Mouse (Mus musculus) liver, postnatal 0 days (tissue): ENCODE results near the gene Mast3. TPM values are rescaled to one million over a fixed set of nuclear protein-coding genes. Genes with fewer than 3 reads are reported as not detected.

ENCODE experiments used
- ATAC-seq: fragments of 200-750 bp; cut with Nextera tagmentation; 2 replicates; pipeline ENCODE4 v1.8.0; 2017; ENCODE audit warnings: mild to moderate bottlenecking, moderate library complexity
- DNase-seq: peaks from one replicate; pipeline ENCODE4 v3.0.0-alpha.2; 2016
- H3K27ac ChIP-seq: fragments of 300-500 bp; sonication (generic); 2 replicates; pipeline ENCODE4 v1.5.1; 2014; ENCODE audit warnings: antibody characterized with exemption, moderate library complexity, mild to moderate bottlenecking, low read depth
- H3K27me3 ChIP-seq: fragments of 300-500 bp; sonication (generic); 2 replicates; pipeline ENCODE4 v1.6.1; 2014; ENCODE audit warnings: low read length, control low read depth, mixed read lengths; ENCODE audit not compliant: insufficient read depth
- H3K36me3 ChIP-seq: fragments of 300-500 bp; sonication (generic); replicated peaks from 2 replicates; pipeline ENCODE4 v1.6.1; 2014; ENCODE audit warnings: mild to moderate bottlenecking, control low read depth, low read length, moderate library complexity, mixed read lengths; ENCODE audit not compliant: insufficient read depth
- H3K4me1 ChIP-seq: fragments of 300-500 bp; sonication (generic); 2 replicates; pipeline ENCODE4 v1.6.1; 2014; ENCODE audit warnings: antibody characterized with exemption, mild to moderate bottlenecking, control low read depth; ENCODE audit not compliant: insufficient read depth
- H3K4me2 ChIP-seq: fragments of 300-500 bp; sonication (generic); 2 replicates; pipeline ENCODE4 v1.6.1; 2014; ENCODE audit warnings: low read depth, mild to moderate bottlenecking, low read length, moderate library complexity, mixed read lengths
- H3K4me3 ChIP-seq: fragments of 300-500 bp; sonication (generic); 2 replicates; pipeline ENCODE4 v1.5.1; 2014; ENCODE audit warnings: low read depth, low read length
- H3K9ac ChIP-seq: fragments of 300-500 bp; sonication (generic); replicated peaks from 2 replicates; pipeline ENCODE4 v1.6.1; 2014; ENCODE audit warnings: mild to moderate bottlenecking, moderate library complexity
- H3K9me3 ChIP-seq: fragments of 300-500 bp; sonication (generic); 2 replicates; pipeline ENCODE4 v1.6.1; 2016; ENCODE audit warnings: mild to moderate bottlenecking, control low read depth, low read length, mixed read lengths
- CTCF ChIP-seq: sonication (generic); IDR thresholded peaks from 2 replicates; pipeline ENCODE4 v1.5.1; 2016; ENCODE audit warnings: antibody characterized with exemption, low read depth
- EP300 ChIP-seq: IDR thresholded peaks from 2 replicates; pipeline ENCODE4 v1.6.1; 2016; ENCODE audit warnings: antibody characterized with exemption, low read depth, mild to moderate bottlenecking
- WGBS: fragments of 180-500 bp; shearing (Covaris S2); extraction: QIAGEN DNeasy Blood & Tissue Kit; methylation state at CpG from one replicate; pipeline ENCODE4 v1.1.7; 2014; ENCODE audit not compliant: insufficient replicate concordance; 5-methylcytosine and 5-hydroxymethylcytosine counted together
- polyA plus RNA-seq: library from polyadenylated mRNA; unstranded; fragments of >200 nt; fragmentation: Nextera tagmentation; extraction: Ambion mirVana; gene quantifications from 2 replicates; pipeline ENCODE4 v1.2.1, GENCODE M21; 2015

The Mast3 gene
- polyA plus RNA-seq, 1 experiment from 2014 or later: 6.0 TPM

DNA sequence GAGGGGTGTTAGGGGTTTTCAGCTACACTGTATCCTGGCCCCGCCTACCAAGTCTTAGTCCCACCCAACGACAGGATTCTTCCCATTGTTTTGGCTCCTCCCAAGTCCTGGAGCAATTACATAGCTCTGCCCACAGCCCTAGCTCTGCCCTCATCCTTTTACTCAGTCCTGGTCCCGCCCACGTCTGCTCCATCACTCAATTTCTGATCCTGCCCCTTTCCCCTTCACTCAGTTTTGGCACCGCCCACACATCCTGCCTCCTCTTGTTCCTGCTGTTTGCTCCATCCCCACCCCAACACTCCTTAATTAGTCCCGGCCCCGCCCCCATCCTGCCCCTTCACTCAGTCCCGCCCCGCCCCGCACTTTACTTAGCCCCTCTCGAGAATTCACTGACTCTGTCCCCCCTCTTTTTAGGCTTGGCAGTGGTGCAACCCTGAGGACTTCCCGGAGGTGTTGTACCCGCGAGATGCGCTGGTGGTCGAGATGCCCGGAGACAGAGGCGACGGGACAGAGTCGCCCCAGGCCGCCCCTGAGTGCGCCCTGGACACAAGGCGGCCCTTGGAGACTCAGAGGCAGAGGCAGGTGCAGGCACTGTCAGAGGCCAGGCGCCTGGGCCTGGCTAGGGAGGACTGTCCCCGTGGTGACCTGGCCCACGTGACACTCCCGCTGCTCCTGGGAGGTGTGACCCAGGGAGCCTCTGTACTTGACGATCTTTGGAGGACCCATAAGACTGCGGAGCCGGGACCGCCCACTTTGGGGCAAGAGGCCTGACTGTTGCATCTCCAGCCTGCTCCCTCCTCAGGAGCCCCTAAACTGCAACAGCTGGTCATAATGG is 15.5 kb upstream of the Mast3 start:
- no peak overlapping the region for H3K4me3 ChIP-seq
- H3K27me3 ChIP-seq: no peaks in the 10 kb centered on the region
- H3K4me2 ChIP-seq: peak overlapping the region; percentile 31; the same call in 1 of the 2 replicates
- no peak for TF ChIP-seq CTCF
- no peak for TF ChIP-seq EP300
- peaks cover 6% of the 10 kb centered on the region for H3K4me1 ChIP-seq
- WGBS: 17% methylated on average over 31 of the region's 31 CpGs
- DNase-seq: peak; percentile 50
- H3K36me3 ChIP-seq: no peaks in the 10 kb centered on the region
- no peak overlapping the region for H3K9ac ChIP-seq
- peak; percentile 52 for ATAC-seq
- H3K27ac ChIP-seq: no peak overlapping the region
- H3K9me3 ChIP-seq: no peaks in the 10 kb centered on the region

GRCm38 (mm10) chr8:70816679-70817078 is 11.8 kb upstream of the Mast3 start:
- H3K27ac ChIP-seq: no peak overlapping the region
- peaks cover 6% of the 10 kb centered on the region for H3K4me1 ChIP-seq
- H3K9ac ChIP-seq: 0 out of 2 replicates have a peak overlapping the region, but pooled peaks have one; percentile 8
- 9% methylated on average over 30 of the region's 30 CpGs for WGBS
- H3K4me2 ChIP-seq: peak overlapping the region; percentile 38; the same call in 1 of the 2 replicates
- no peaks in the 10 kb centered on the region for H3K27me3 ChIP-seq
- H3K4me3 ChIP-seq: no peak overlapping the region
- ATAC-seq (peak; percentile 79), DNase-seq (peak; percentile 83)
- TF ChIP-seq CTCF (no peak), EP300 (no peak)
- no peaks in the 10 kb centered on the region for H3K9me3 ChIP-seq
- no peaks in the 10 kb centered on the region for H3K36me3 ChIP-seq

DNA sequence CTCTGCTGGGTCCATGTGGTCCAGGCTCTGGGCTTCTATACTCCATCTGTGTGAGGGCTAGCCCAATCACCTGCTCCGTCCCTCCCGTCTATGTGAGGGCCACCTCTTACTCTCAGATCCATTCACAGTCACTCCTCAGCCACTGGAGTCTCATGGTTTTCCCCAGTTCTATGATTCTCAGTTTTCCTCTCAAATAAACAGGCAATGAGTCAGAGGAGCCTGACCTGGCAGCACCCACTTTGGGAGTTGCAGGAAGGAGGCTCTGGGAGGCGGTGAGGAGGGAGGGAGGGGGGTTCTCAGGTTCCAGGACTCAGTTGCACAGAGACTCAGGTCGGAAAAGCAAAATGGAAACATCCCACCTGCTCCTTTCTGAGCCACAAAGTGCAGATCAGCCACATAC is 8.0 kb upstream of the Mast3 start:
- DNase-seq (no peak), ATAC-seq (no peak)
- WGBS: 63% methylated on average over 4 of the region's 4 CpGs
- no peak overlapping the region for H3K4me3 ChIP-seq
- H3K4me1 ChIP-seq: peaks cover 15% of the 10 kb centered on the region
- H3K9ac ChIP-seq: no peak overlapping the region
- no peak overlapping the region for H3K27ac ChIP-seq
- no peak for TF ChIP-seq EP300
- no peak for TF ChIP-seq CTCF
- no peaks in the 10 kb centered on the region for H3K27me3 ChIP-seq
- H3K4me2 ChIP-seq: no peak overlapping the region
- H3K36me3 ChIP-seq: no peaks in the 10 kb centered on the region
- H3K9me3 ChIP-seq: no peaks in the 10 kb centered on the region

DNA sequence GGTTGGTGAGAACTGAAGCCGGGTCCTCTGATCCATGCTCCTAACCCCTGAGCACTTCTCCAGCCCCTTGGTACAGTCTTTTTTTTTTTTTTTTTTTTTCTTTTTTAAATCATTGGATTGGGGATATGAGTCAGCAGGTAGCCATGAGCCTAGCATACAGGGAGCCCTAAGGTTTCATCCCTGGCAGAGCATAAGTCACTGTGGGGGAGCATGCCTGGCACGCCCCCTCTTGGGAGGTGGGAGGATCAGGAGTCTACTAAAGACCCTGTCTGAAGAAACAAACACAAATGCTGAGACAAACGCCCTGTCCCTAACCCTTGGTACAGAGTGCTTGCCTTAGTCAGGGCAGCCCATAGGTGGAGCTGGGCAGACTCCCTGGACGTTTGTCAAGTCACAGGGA is 7.2 kb upstream of the Mast3 start:
- ATAC-seq (no peak), DNase-seq (no peak)
- WGBS: 51% methylated on average over 4 of the region's 4 CpGs
- Histone ChIP-seq H3K4me2 (no peak overlapping the region), H3K27me3 (no peaks in the 10 kb centered on the region), H3K27ac (no peak overlapping the region), H3K4me1 (peaks cover 20% of the 10 kb centered on the region), H3K9me3 (no peaks in the 10 kb centered on the region), H3K4me3 (no peak overlapping the region), H3K36me3 (no peaks in the 10 kb centered on the region), H3K9ac (no peak overlapping the region)
- TF ChIP-seq CTCF (0 out of 2 replicates have a peak, but pooled peaks have one; percentile 6), EP300 (no peak)

DNA sequence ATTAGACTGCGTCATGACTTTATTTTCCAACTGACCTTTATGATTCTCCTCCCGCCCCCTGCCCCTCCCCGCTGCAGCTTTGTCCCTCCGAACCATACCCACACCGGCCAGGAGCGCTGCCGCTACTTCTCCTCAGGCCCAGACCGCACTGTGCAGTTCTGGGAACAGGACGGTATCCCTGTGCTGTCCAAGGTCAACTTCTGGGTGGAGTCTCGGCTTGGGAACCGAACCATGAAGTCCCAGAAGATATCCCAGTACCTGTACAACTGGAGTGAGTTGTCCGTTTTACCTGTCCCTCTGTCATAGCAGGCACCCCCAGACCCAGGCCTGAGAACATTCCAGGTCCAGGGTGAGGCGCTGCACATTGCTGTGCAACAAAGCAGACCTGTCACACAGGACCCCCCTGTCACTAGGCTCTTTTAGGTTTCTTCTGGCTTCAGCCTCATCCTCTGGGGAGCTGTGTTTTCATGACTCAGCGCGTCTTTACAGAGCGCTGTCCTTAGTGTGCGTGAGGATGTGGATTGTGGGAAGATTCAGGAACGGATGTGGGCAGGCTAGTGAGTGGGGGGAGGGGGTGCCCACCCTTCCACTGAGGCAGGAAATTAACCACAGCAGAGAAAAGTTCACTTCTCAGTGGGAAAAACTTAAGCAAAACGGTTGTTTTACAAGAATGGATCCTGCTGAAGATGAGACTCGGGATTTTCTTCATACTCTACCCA is 6.3 kb upstream of the Mast3 start:
- Histone ChIP-seq H3K36me3 (no peaks in the 10 kb centered on the region), H3K27ac (no peak overlapping the region), H3K27me3 (no peaks in the 10 kb centered on the region), H3K4me3 (no peak overlapping the region), H3K9ac (no peak overlapping the region), H3K4me2 (no peak overlapping the region), H3K9me3 (no peaks in the 10 kb centered on the region), H3K4me1 (peaks cover 22% of the 10 kb centered on the region)
- no peak for TF ChIP-seq CTCF
- TF ChIP-seq EP300: no peak
- no peak for DNase-seq
- whole genome bisulfite sequencing: 57% methylated on average over 20 of the region's 20 CpGs
- ATAC-seq: no peak
